Mouse (Mus musculus) limb, embryonic 14.5 days (tissue): Measurements from ENCODE around the gene Olfr1415. TPM values are rescaled to one million over a fixed set of nuclear protein-coding genes. Genes with fewer than 3 reads are reported as not detected.

Experiments used
- ATAC-seq: fragments of 200-750 bp; cut with Nextera tagmentation; 2 replicates; pipeline ENCODE4 v1.8.0; 2017; ENCODE audit warnings: low read depth, moderate number of reproducible peaks, moderate TSS enrichment; ENCODE audit not compliant: low FRiP score
- DNase-seq: peaks from one replicate; pipeline ENCODE4 v3.0.0-alpha.2; 2015; ENCODE audit warnings: low spot score
- H3K27ac ChIP-seq: fragments of 300-500 bp; sonication (generic); replicated peaks from 2 replicates; pipeline ENCODE4 v1.5.1; 2014; ENCODE audit warnings: low read depth, mild to moderate bottlenecking, low read length, moderate library complexity, mixed read lengths
- H3K27me3 ChIP-seq: fragments of 300-500 bp; sonication (generic); 2 replicates; pipeline ENCODE4 v1.6.1; 2014; ENCODE audit warnings: low read length, mixed read lengths; ENCODE audit not compliant: control insufficient read depth, insufficient read depth
- H3K36me3 ChIP-seq: fragments of 300-500 bp; sonication (generic); 2 replicates; pipeline ENCODE4 v1.6.1; 2014; ENCODE audit warnings: mild to moderate bottlenecking, low read length, moderate library complexity, mixed read lengths; ENCODE audit not compliant: control insufficient read depth, insufficient read depth
- H3K4me1 ChIP-seq: fragments of 300-500 bp; sonication (generic); 2 replicates; pipeline ENCODE4 v1.6.1; 2014; ENCODE audit warnings: antibody characterized with exemption, low read length, mixed read lengths; ENCODE audit not compliant: control insufficient read depth, insufficient read depth
- H3K4me2 ChIP-seq: fragments of 300-500 bp; sonication (generic); replicated peaks from 2 replicates; pipeline ENCODE4 v1.6.1; 2014; ENCODE audit warnings: low read depth, mild to moderate bottlenecking, low read length, moderate library complexity; ENCODE audit not compliant: severe bottlenecking
- H3K4me3 ChIP-seq: fragments of 300-500 bp; sonication (generic); replicated peaks from 2 replicates; pipeline ENCODE4 v1.5.1; 2014; ENCODE audit warnings: low read length
- H3K9ac ChIP-seq: fragments of 300-500 bp; sonication (generic); 2 replicates; pipeline ENCODE4 v1.6.1; 2014; ENCODE audit warnings: mild to moderate bottlenecking, low read depth, low read length, moderate library complexity; ENCODE audit not compliant: severe bottlenecking
- H3K9me3 ChIP-seq: fragments of 300-500 bp; sonication (generic); 2 replicates; pipeline ENCODE4 v1.6.1; 2016; ENCODE audit warnings: low read length; ENCODE audit not compliant: control insufficient read depth
- POLR2A ChIP-seq: fragments of 200-500 bp; IDR thresholded peaks from 2 replicates; pipeline ENCODE4 v1.8.0; 2012; ENCODE audit warnings: inconsistent platforms, mild to moderate bottlenecking, moderate library complexity, borderline replicate concordance; ENCODE audit not compliant: insufficient read depth, insufficient read length; ENCODE audit errors: extremely low read depth
- WGBS: fragments of 180-500 bp; shearing (Covaris S2); extraction: QIAGEN DNeasy Blood & Tissue Kit; methylation state at CpG from one replicate; pipeline ENCODE4 v1.1.7; 2014; 5-methylcytosine and 5-hydroxymethylcytosine counted together
- polyA plus RNA-seq, 2 experiments: library from polyadenylated mRNA; depleted of rRNA in 1 of 2; stranded (reverse) in 1 of 2; unstranded in 1 of 2; fragments of >200 nt; fragmentation: Nextera tagmentation in 1 of 2; extraction: Ambion mirVana in 1 of 2; gene quantifications; 2 replicates each; pipeline versions ENCODE4 v1.2.1 to v1.2.3; 2012 to 2014

Olfr1415 gene
- not detected in 2 replicates for polyA plus RNA-seq (2012; rRNA removed)
- not detected in 2 replicates for polyA plus RNA-seq (2014; fragmentation: Nextera tagmentation; extraction: Ambion mirVana)

- no peak for DNase-seq
- Histone ChIP-seq H3K9ac (no peak within 1 kb of the TSS), H3K4me3 (no peak within 1 kb of the TSS), H3K27ac (no peak within 1 kb of the TSS), H3K4me1 (no peaks in the 10 kb centered on the region), H3K4me2 (no peak within 1 kb of the TSS), H3K9me3 (no peaks in the 10 kb centered on the region), H3K27me3 (no peaks in the 10 kb centered on the region), H3K36me3 (no peaks in the 10 kb centered on the region)
- no peak for TF ChIP-seq POLR2A
- no peak for ATAC-seq
- WGBS, result 80% methylated on average over 2 of the region's 2 CpGs
These were observed at the start of gene Olfr1415 for GRCm38 (mm10) chr1:92496001-92496400. TSS of gene Olfr1415 (minus strand) at chr1:92496101.

GRCm38 (mm10) chr1:92539071-92539470 is 43.2 kb upstream of the Olfr1415 start:
- no peaks in the 10 kb centered on the region for H3K36me3 ChIP-seq
- WGBS, result 46% methylated on average over 2 of the region's 2 CpGs
- ATAC-seq (no peak), DNase-seq (no peak)
- no peaks in the 10 kb centered on the region for H3K4me1 ChIP-seq
- H3K27ac ChIP-seq, result no peak overlapping the region
- no peak for TF ChIP-seq POLR2A
- no peak overlapping the region for H3K4me3 ChIP-seq
- H3K9ac ChIP-seq, result no peak overlapping the region
- H3K27me3 ChIP-seq, result no peaks in the 10 kb centered on the region
- H3K9me3 ChIP-seq, result no peaks in the 10 kb centered on the region
- H3K4me2 ChIP-seq, result no peak overlapping the region

GRCm38 (mm10) chr1:92536972-92537371 is 41.1 kb upstream of the Olfr1415 start:
- Histone ChIP-seq H3K4me1 (no peaks in the 10 kb centered on the region), H3K9me3 (no peaks in the 10 kb centered on the region), H3K4me2 (no peak overlapping the region), H3K9ac (no peak overlapping the region), H3K36me3 (no peaks in the 10 kb centered on the region), H3K4me3 (no peak overlapping the region), H3K27me3 (no peaks in the 10 kb centered on the region), H3K27ac (no peak overlapping the region)
- DNase-seq (no peak), ATAC-seq (no peak)
- no peak for TF ChIP-seq POLR2A
- WGBS, result 44% methylated on average over 5 of the region's 5 CpGs

GRCm38 (mm10) chr1:92523764-92524163 is 27.9 kb upstream of the Olfr1415 start:
- Histone ChIP-seq H3K9ac (no peak overlapping the region), H3K36me3 (no peaks in the 10 kb centered on the region), H3K27me3 (no peaks in the 10 kb centered on the region), H3K4me1 (no peaks in the 10 kb centered on the region), H3K4me2 (no peak overlapping the region), H3K27ac (no peak overlapping the region), H3K4me3 (no peak overlapping the region), H3K9me3 (no peaks in the 10 kb centered on the region)
- 79% methylated on average over 3 of the region's 3 CpGs for WGBS
- ATAC-seq (no peak), DNase-seq (no peak)
- no peak for TF ChIP-seq POLR2A

GRCm38 (mm10) chr1:92521376-92521775 is 25.5 kb upstream of the Olfr1415 start:
- H3K27ac ChIP-seq, result no peak overlapping the region
- no peak overlapping the region for H3K4me2 ChIP-seq
- H3K4me1 ChIP-seq, result no peaks in the 10 kb centered on the region
- DNase-seq, result peak; percentile 60
- ATAC-seq, result no peak
- H3K4me3 ChIP-seq, result no peak overlapping the region
- no peak for TF ChIP-seq POLR2A
- 16% methylated on average over 10 of the region's 10 CpGs for WGBS
- H3K9me3 ChIP-seq, result no peaks in the 10 kb centered on the region
- no peaks in the 10 kb centered on the region for H3K36me3 ChIP-seq
- H3K27me3 ChIP-seq, result no peaks in the 10 kb centered on the region
- no peak overlapping the region for H3K9ac ChIP-seq

GRCm38 (mm10) chr1:92519046-92519445 is 23.1 kb upstream of the Olfr1415 start:
- ATAC-seq, result no peak
- Histone ChIP-seq H3K9me3 (no peaks in the 10 kb centered on the region), H3K27ac (no peak overlapping the region), H3K9ac (no peak overlapping the region), H3K27me3 (no peaks in the 10 kb centered on the region), H3K4me3 (no peak overlapping the region), H3K36me3 (no peaks in the 10 kb centered on the region), H3K4me2 (no peak overlapping the region), H3K4me1 (no peaks in the 10 kb centered on the region)
- no peak for TF ChIP-seq POLR2A
- no peak for DNase-seq
- 82% methylated on average over 6 of the region's 6 CpGs for WGBS
